Mouse (Mus musculus) liver, adult 2 months (tissue): ENCODE results near the gene Cish. TPM values are rescaled to one million over a fixed set of nuclear protein-coding genes. Genes with fewer than 3 reads are reported as not detected.

Experiments used
- DNase-seq: peaks from one replicate; pipeline ENCODE4 v3.0.0-alpha.2; 2011; ENCODE audit warnings: low read depth, low spot score; ENCODE audit errors: extremely low read depth
- H3K27ac ChIP-seq: fragments of 200-500 bp; replicated peaks from 2 replicates; pipeline ENCODE4 v1.5.1; 2012; ENCODE audit warnings: low read depth, mild to moderate bottlenecking, control low read depth, inconsistent platforms, low read length; ENCODE audit not compliant: insufficient read depth
- H3K27me3 ChIP-seq: fragments of 200-500 bp; 2 replicates; pipeline ENCODE4 v1.6.1; 2012; ENCODE audit warnings: mild to moderate bottlenecking, moderate library complexity, low read length, inconsistent platforms; ENCODE audit not compliant: control insufficient read depth, insufficient read depth
- H3K36me3 ChIP-seq: fragments of 200-500 bp; 2 replicates; pipeline ENCODE4 v1.6.1; 2012; ENCODE audit warnings: low read length, inconsistent platforms; ENCODE audit not compliant: control insufficient read depth, insufficient read depth
- H3K4me1 ChIP-seq: fragments of 200-500 bp; 2 replicates; pipeline ENCODE4 v1.6.1; 2011; ENCODE audit warnings: low read length; ENCODE audit not compliant: control insufficient read depth, insufficient read depth
- H3K4me3 ChIP-seq: fragments of 200-500 bp; 2 replicates; pipeline ENCODE4 v1.5.1; 2011; ENCODE audit warnings: low read depth, mild to moderate bottlenecking, control low read depth, low read length, moderate library complexity; ENCODE audit not compliant: insufficient read depth
- H3K79me2 ChIP-seq: fragments of 200-500 bp; 2 replicates; pipeline ENCODE4 v1.6.1; 2012; ENCODE audit warnings: inconsistent platforms, mild to moderate bottlenecking, low read length, moderate library complexity; ENCODE audit not compliant: control insufficient read depth, insufficient read depth
- H3K9ac ChIP-seq: fragments of 200-500 bp; 2 replicates; pipeline ENCODE4 v1.6.1; 2012; ENCODE audit warnings: low read depth, mild to moderate bottlenecking, control low read depth, inconsistent platforms, low read length
- CTCF ChIP-seq: fragments of 200-500 bp; IDR thresholded peaks from 2 replicates; pipeline ENCODE4 v1.5.1; 2011; ENCODE audit warnings: low read depth, low read length, control low read depth
- POLR2A ChIP-seq: fragments of 200-500 bp; IDR thresholded peaks from 2 replicates; pipeline ENCODE4 v1.6.1; 2011; ENCODE audit warnings: low read length, control low read depth; ENCODE audit not compliant: insufficient read depth; ENCODE audit errors: extremely low read depth
- WGBS: fragments of 180-500 bp; shearing (Covaris S2); methylation state at CpG from one replicate; pipeline ENCODE4 v1.1.7; 2018; 5-methylcytosine and 5-hydroxymethylcytosine counted together
- polyA plus RNA-seq: library from polyadenylated mRNA; depleted of rRNA; stranded (reverse); fragments of >200 nt; gene quantifications from 2 replicates; pipeline ENCODE4 v1.2.3, GENCODE M21; 2012
- total RNA-seq: library from RNA; depleted of rRNA; stranded (reverse); fragments of >200 nt; gene quantifications from 2 replicates; pipeline ENCODE4 v1.2.3, GENCODE M21; 2014

The Cish gene
- total and polyA plus RNA-seq, 2 experiments: 0.55 to 32.8 TPM

GRCm38 (mm10) chr9:107323558-107323957 lies 27.7 kb downstream of the Cish start:
- DNase-seq: no peak
- 50% methylated on average over 6 of the region's 6 CpGs for WGBS
- Histone ChIP-seq H3K27me3 (no peaks in the 10 kb centered on the region), H3K79me2 (no peaks in the 10 kb centered on the region), H3K36me3 (no peaks in the 10 kb centered on the region), H3K4me1 (peaks cover 2% of the 10 kb centered on the region; the same call in 1 of the 2 replicates), H3K27ac (no peak overlapping the region), H3K9ac (no peak overlapping the region), H3K4me3 (no peak overlapping the region)
- no peak for TF ChIP-seq CTCF

GRCm38 (mm10) chr9:107324799-107325561 lies 29.2 kb downstream of the Cish start:
- 81% methylated on average over 4 of the region's 4 CpGs for WGBS
- no peak overlapping the region for H3K4me3 ChIP-seq
- H3K9ac ChIP-seq: no peak overlapping the region
- H3K4me1 ChIP-seq: peaks cover 2% of the 10 kb centered on the region; the same call in 1 of the 2 replicates
- no peaks in the 10 kb centered on the region for H3K79me2 ChIP-seq
- H3K36me3 ChIP-seq: no peaks in the 10 kb centered on the region
- DNase-seq: no peak
- H3K27me3 ChIP-seq: no peaks in the 10 kb centered on the region
- H3K27ac ChIP-seq: no peak overlapping the region
- TF ChIP-seq POLR2A (no peak), CTCF (no peak)

GRCm38 (mm10) chr9:107325904-107326303 lies 30.1 kb downstream of the Cish start:
- Histone ChIP-seq H3K4me1 (peaks cover 2% of the 10 kb centered on the region; the same call in 1 of the 2 replicates), H3K27ac (no peak overlapping the region), H3K4me3 (no peak overlapping the region), H3K79me2 (no peaks in the 10 kb centered on the region), H3K36me3 (no peaks in the 10 kb centered on the region), H3K9ac (no peak overlapping the region), H3K27me3 (no peaks in the 10 kb centered on the region)
- TF ChIP-seq POLR2A (no peak), CTCF (no peak)
- 83% methylated on average over 7 of the region's 7 CpGs for WGBS
- no peak for DNase-seq

- TF ChIP-seq CTCF (no peak), POLR2A (no peak)
- DNase-seq: no peak
- H3K27ac ChIP-seq: no peak overlapping the region
- WGBS: 81% methylated on average over 16 of the region's 16 CpGs
- H3K79me2 ChIP-seq: no peaks in the 10 kb centered on the region
- H3K4me3 ChIP-seq: no peak overlapping the region
- H3K4me1 ChIP-seq: peaks cover 2% of the 10 kb centered on the region; the same call in 1 of the 2 replicates
- H3K27me3 ChIP-seq: no peaks in the 10 kb centered on the region
- no peaks in the 10 kb centered on the region for H3K36me3 ChIP-seq
- no peak overlapping the region for H3K9ac ChIP-seq
Observed at GRCm38 (mm10) chr9:107327879-107328620, 32.2 kb downstream of the Cish start.

- H3K27me3 ChIP-seq: no peaks in the 10 kb centered on the region
- H3K4me1 ChIP-seq: no peaks in the 10 kb centered on the region
- DNase-seq: no peak
- no peak overlapping the region for H3K9ac ChIP-seq
- H3K27ac ChIP-seq: no peak overlapping the region
- no peak for TF ChIP-seq POLR2A
- no peak for TF ChIP-seq CTCF
- no peak overlapping the region for H3K4me3 ChIP-seq
- H3K36me3 ChIP-seq: no peaks in the 10 kb centered on the region
- peaks cover 3% of the 10 kb centered on the region; the same call in 1 of the 2 replicates for H3K79me2 ChIP-seq
- 42% methylated on average over 6 of the region's 6 CpGs for WGBS
Observed at GRCm38 (mm10) chr9:107330791-107331190, 35.0 kb downstream of the Cish start.
